Mouse (Mus musculus) ES-Bruce4 (cell line): Measurements from ENCODE around the gene Scn4a. TPM values are rescaled to one million over a fixed set of nuclear protein-coding genes. Genes with fewer than 3 reads are reported as not detected.
A peak's percentile ranks its signal among the peaks of the same experiment; 100 is the strongest.

ENCODE experiments used
- H3K27ac ChIP-seq: 2 replicates; pipeline ENCODE4 v1.5.1; 2012; ENCODE audit warnings: low read length, inconsistent platforms; ENCODE audit not compliant: insufficient read depth
- H3K27me3 ChIP-seq: 2 replicates; pipeline ENCODE4 v1.6.1; 2012; ENCODE audit warnings: mild to moderate bottlenecking, low read length, inconsistent platforms; ENCODE audit not compliant: control insufficient read depth, poor library complexity, insufficient read depth, severe bottlenecking
- H3K36me3 ChIP-seq: 2 replicates; pipeline ENCODE4 v1.6.1; 2012; ENCODE audit warnings: inconsistent platforms, mild to moderate bottlenecking, low read length, moderate library complexity; ENCODE audit not compliant: control insufficient read depth, poor library complexity, insufficient read depth, severe bottlenecking
- H3K4me1 ChIP-seq: one replicate; pipeline ENCODE4 v1.8.1; 2011; ENCODE audit warnings: low read length; ENCODE audit not compliant: control insufficient read depth, insufficient read depth
- H3K4me3 ChIP-seq: 2 replicates; pipeline ENCODE4 v1.5.1; 2011; ENCODE audit warnings: low read depth, mild to moderate bottlenecking, low read length
- H3K9ac ChIP-seq: 2 replicates; pipeline ENCODE4 v1.6.1; 2012; ENCODE audit warnings: low read depth, mild to moderate bottlenecking, inconsistent platforms; ENCODE audit not compliant: poor library complexity, severe bottlenecking
- H3K9me3 ChIP-seq: replicated peaks from 2 replicates; pipeline ENCODE4 v1.6.1; 2012; ENCODE audit warnings: mild to moderate bottlenecking, low read length, inconsistent platforms; ENCODE audit not compliant: control insufficient read depth, poor library complexity, insufficient read depth, severe bottlenecking
- CTCF ChIP-seq: IDR thresholded peaks from one replicate; pipeline ENCODE4 v1.8.1; 2011; ENCODE audit warnings: low read depth, low read length
- EP300 ChIP-seq: IDR thresholded peaks from 2 replicates; pipeline ENCODE4 v1.6.1; 2011; ENCODE audit warnings: low read depth, low read length; ENCODE audit not compliant: insufficient read depth
- POLR2A ChIP-seq: IDR thresholded peaks from one replicate; pipeline ENCODE4 v1.8.1; 2011; ENCODE audit warnings: low read length; ENCODE audit not compliant: insufficient read depth
- polyA plus RNA-seq: library from polyadenylated mRNA; stranded (reverse); fragments of >200 nt; gene quantifications from 2 replicates; pipeline ENCODE4 v1.2.4, GENCODE M21; 2011; ENCODE audit warnings: low read depth; ENCODE audit not compliant: missing spikeins, insufficient read depth, insufficient read length

Gene Scn4a
- polyA plus RNA-seq, 1 experiment: not detected

- Histone ChIP-seq H3K4me3 (peak overlapping the region; percentile 63), H3K4me1 (peaks cover 8% of the 10 kb centered on the region)
Measured at GRCm38 (mm10) chr11:106273811-106274210, 79.3 kb downstream of the Scn4a start.

GRCm38 (mm10) chr11:106273311-106273684 lies 79.8 kb downstream of the Scn4a start:
- H3K4me1 ChIP-seq: peaks cover 8% of the 10 kb centered on the region
- H3K9me3 ChIP-seq: no peaks in the 10 kb centered on the region
- peak overlapping the region; percentile 84 for H3K9ac ChIP-seq
- no peak for TF ChIP-seq CTCF
- H3K27me3 ChIP-seq: no peaks in the 10 kb centered on the region
- no peaks in the 10 kb centered on the region for H3K36me3 ChIP-seq
- H3K4me3 ChIP-seq: peak overlapping the region; percentile 63
- peak overlapping the region; percentile 66 for H3K27ac ChIP-seq

More at GRCm38 (mm10) chr11:106273811-106274210, 79.3 kb downstream of the Scn4a start:
- Histone ChIP-seq H3K9ac (peak overlapping the region; percentile 84), H3K27ac (peak overlapping the region; percentile 66), H3K9me3 (no peaks in the 10 kb centered on the region), H3K36me3 (no peaks in the 10 kb centered on the region), H3K27me3 (no peaks in the 10 kb centered on the region)
- no peak for TF ChIP-seq POLR2A
- TF ChIP-seq CTCF: no peak
- TF ChIP-seq EP300: no peak

GRCm38 (mm10) chr11:106272644-106273310 lies 80.3 kb downstream of the Scn4a start, which contains the start of gene Smarcd2:
Smarcd2 (minus strand) TSS chr11:106272972.
- peak within 1 kb of the TSS; percentile 95 for H3K4me3 ChIP-seq
- no peaks in the 10 kb centered on the region for H3K27me3 ChIP-seq
- peaks cover 8% of the 10 kb centered on the region for H3K4me1 ChIP-seq
- peak within 1 kb of the TSS; percentile 66 for H3K27ac ChIP-seq
- peak within 1 kb of the TSS; percentile 98 for H3K9ac ChIP-seq
- no peaks in the 10 kb centered on the region for H3K9me3 ChIP-seq
- peak; percentile 62 for TF ChIP-seq POLR2A
- no peak for TF ChIP-seq CTCF
- no peaks in the 10 kb centered on the region for H3K36me3 ChIP-seq

GRCm38 (mm10) chr11:106271794-106272643 lies 81.1 kb downstream of the Scn4a start:
- H3K27me3 ChIP-seq: no peaks in the 10 kb centered on the region
- H3K4me1 ChIP-seq: peaks cover 8% of the 10 kb centered on the region
- peak overlapping the region; percentile 95 for H3K4me3 ChIP-seq
- H3K27ac ChIP-seq: peak overlapping the region; percentile 30; the same call in 1 of the 2 replicates
- no peak for TF ChIP-seq POLR2A
- no peak for TF ChIP-seq EP300
- no peak for TF ChIP-seq CTCF
- H3K9me3 ChIP-seq: no peaks in the 10 kb centered on the region
- no peaks in the 10 kb centered on the region for H3K36me3 ChIP-seq
- H3K9ac ChIP-seq: peak overlapping the region; percentile 98

GRCm38 (mm10) chr11:106271131-106271793 lies 81.8 kb downstream of the Scn4a start:
- Histone ChIP-seq H3K27ac (no peak overlapping the region), H3K27me3 (no peaks in the 10 kb centered on the region), H3K4me3 (peak overlapping the region; percentile 95), H3K9ac (peak overlapping the region; percentile 98), H3K9me3 (no peaks in the 10 kb centered on the region), H3K36me3 (peaks cover 3% of the 10 kb centered on the region), H3K4me1 (peaks cover 8% of the 10 kb centered on the region)
- no peak for TF ChIP-seq CTCF
- no peak for TF ChIP-seq POLR2A
- no peak for TF ChIP-seq EP300

- 0 out of 2 replicates have a peak overlapping the region, but pooled peaks have one; percentile 5 for H3K4me3 ChIP-seq
Measured at GRCm38 (mm10) chr11:106269060-106269431, 84.0 kb downstream of the Scn4a start.

More at GRCm38 (mm10) chr11:106269060-106269431, 84.0 kb downstream of the Scn4a start:
- Histone ChIP-seq H3K36me3 (peaks cover 21% of the 10 kb centered on the region), H3K27me3 (no peaks in the 10 kb centered on the region), H3K27ac (peak overlapping the region; percentile 86), H3K4me1 (no peaks in the 10 kb centered on the region), H3K9me3 (no peaks in the 10 kb centered on the region), H3K9ac (0 out of 2 replicates have a peak overlapping the region, but pooled peaks have one; percentile 24)
- TF ChIP-seq CTCF: no peak
- peak; percentile 82; the same call in 1 of the 2 replicates for TF ChIP-seq EP300
- TF ChIP-seq POLR2A: no peak

Other genes starting within 250 kb of the Scn4a start
- not detected in 2 replicates for gene Gm10840, start 192.4 kb downstream of the Scn4a start, polyA plus RNA-seq
- 53.7 and 57.2 TPM in 2 replicates for gene Limd2, start 192.4 kb downstream of the Scn4a start, polyA plus RNA-seq
- 29.8 and 34.2 TPM in 2 replicates for gene Strada, start 151.1 kb downstream of the Scn4a start, polyA plus RNA-seq
- gene Ccdc47, start 136.9 kb downstream of the Scn4a start, polyA plus RNA-seq: 93.2 and 119 TPM in 2 replicates
- gene Ddx42, start 136.4 kb downstream of the Scn4a start, polyA plus RNA-seq: 73.2 and 75.4 TPM in 2 replicates
- gene Ftsj3, start 97.2 kb downstream of the Scn4a start, polyA plus RNA-seq: 139 and 156 TPM in 2 replicates
- gene Psmc5, start 97.1 kb downstream of the Scn4a start, polyA plus RNA-seq: 170 and 188 TPM in 2 replicates
- gene Smarcd2, start 80.3 kb downstream of the Scn4a start, polyA plus RNA-seq: 75.6 and 78.1 TPM in 2 replicates
- gene Tcam1, start 76.6 kb downstream of the Scn4a start, polyA plus RNA-seq: 0.44 and 0.45 TPM in 2 replicates
- not detected in 2 replicates for gene Gh, start 51.4 kb downstream of the Scn4a start, polyA plus RNA-seq
- 0.75 and 1.5 TPM in 2 replicates for gene Cd79b, start 38.5 kb downstream of the Scn4a start, polyA plus RNA-seq
- not detected in 2 replicates for gene Prr29, start 12.2 kb upstream of the Scn4a start, polyA plus RNA-seq
- gene Icam2, start 34.8 kb upstream of the Scn4a start, polyA plus RNA-seq: not detected in 2 replicates
- gene Ern1, start 134.6 kb upstream of the Scn4a start, polyA plus RNA-seq: 9.4 and 10.1 TPM in 2 replicates